Mouse (Mus musculus): ENCODE results near the gene Cdk10.
A peak's percentile ranks its signal among the peaks of the same experiment; 100 is the strongest.
"Not testable (repeated sequence)": the region's sequence is repeated elsewhere in the genome, so short reads cannot be mapped to it uniquely, and the experiment has no call there.

Cdk10 gene

GRCm38 (mm10) chr8:123224278-123225266 lies at the start of gene Cdk10:
Gene Cdk10 (plus strand): TSS chr8:123224842.
- peak; percentile 91 for DNase-seq

DNA sequence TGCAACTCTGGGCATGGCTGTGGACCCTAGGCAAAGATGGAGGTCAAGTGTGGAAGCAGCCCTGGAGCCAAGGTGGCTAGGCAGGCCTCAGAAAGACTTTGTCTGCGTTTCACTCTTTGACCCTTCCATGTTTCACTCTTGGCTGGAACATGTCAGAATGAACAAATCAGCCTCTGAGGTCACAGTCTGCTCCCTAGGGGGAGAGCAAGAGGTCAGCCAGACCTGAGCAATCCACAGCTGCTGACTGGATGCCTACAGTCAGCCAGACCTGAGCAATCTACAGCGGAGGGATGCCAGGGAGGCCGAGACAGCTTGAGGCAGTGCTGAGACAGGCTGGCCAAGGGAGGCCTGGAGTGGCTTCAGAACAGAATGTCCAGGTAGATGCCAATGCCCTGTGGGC lies 43.3 kb upstream of the Cdk10 start:
- DNase-seq = no peak

- DNase-seq = no peak
Observed at GRCm38 (mm10) chr8:123185566-123186409, 38.9 kb upstream of the Cdk10 start, which contains the start of gene Dpep1. Gene Dpep1 (plus strand): TSS chr8:123186242.

DNA sequence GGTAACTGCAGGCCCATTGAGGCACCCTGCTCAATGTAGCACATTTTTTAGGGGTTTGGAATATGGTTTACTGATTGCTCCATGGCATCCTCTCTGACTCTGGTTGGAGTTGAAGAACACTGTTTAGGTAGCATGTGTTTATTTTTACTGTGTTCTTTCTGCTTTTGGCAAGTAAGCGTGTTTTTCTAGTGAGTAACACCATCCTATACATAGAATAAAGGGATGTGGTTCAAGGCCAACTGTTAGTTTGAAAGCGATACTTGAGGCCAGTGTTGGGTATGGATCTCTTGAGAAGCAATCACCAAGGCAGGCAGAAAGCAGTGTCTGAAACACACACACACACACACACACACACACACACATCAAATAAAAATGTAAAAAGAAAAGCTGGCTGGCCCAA lies 36.6 kb upstream of the Cdk10 start:
- DNase-seq = no peak

GRCm38 (mm10) chr8:123188841-123189240 lies 35.8 kb upstream of the Cdk10 start:
- DNase-seq = no peak

DNA sequence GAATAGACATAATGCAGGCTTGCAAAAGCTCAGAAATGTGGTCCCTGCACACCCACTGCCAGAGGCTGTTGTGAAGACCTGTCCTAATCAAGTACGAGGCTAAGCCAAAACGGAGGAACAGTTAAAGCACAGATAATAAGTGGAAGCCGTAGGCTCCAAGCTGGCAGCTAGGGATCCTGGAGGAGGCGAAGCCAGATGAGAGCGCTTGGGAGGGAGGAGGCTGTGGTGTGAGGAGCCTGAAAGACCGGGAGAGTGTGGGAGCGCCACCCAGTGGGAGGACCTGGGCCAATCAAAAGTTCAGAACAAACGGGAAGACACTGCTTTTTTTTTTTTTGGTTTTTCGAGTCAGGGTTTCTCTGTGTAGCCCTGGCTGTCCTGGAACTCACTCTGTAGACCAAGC lies 34.0 kb upstream of the Cdk10 start:
- DNase-seq = peak; percentile 77

DNA sequence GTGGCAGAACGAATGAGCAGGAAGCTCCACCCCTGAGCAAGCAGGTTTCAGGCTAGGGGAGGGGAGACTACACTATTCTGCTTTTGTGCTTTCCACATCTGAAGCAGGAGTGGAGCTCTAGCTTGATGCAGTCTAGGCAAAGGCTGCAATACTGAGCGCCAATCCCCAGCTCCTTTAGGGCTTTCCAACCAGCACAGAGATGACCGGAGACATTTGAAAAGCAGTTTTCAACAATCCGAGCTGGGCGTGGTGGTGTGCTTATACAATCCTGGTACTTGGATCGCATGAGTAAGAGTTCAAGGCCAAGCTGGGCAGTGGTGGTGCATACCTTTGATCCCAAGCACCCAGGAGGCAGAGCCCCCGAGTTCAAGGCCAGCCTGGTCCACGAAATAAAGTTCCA lies 32.7 kb upstream of the Cdk10 start:
- DNase-seq = no peak

DNA sequence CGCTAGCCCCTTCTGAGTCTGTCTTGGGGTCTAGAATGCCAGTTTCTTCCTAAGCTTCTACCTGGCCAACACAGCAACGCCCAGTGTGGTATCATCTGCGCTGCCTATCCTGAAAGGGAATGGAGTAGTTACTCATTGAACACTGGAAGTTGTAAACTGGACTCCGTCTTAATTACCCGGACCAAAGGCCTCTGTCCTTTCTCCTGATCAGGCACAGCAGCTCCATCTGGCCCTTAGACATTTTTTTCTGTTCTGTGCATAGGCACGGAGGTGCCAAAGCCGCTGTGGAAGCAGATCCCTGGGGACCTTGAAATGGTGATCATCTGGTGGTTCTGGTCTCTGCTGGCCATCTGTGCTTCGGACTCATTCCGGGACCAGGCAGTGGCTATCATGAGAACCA lies 30.9 kb upstream of the Cdk10 start:
- DNase-seq = no peak

DNA sequence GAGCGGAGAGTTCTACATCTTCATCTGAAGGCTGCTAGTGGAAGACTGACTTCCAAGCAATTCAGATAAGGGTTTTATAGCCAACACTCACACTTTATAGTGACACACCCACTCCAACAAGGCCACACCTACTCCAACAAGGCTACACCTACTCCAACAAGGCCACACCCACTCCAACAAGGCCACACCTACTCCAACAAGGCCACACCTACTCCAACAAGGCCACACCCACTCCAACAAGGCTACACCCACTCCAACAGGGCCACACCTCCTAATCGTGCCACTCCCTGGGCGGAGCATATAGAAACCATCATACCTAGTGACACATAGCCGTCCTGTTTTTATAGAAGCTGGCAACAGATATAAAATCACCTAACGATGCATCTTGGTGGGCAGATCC lies 27.6 kb upstream of the Cdk10 start:
- not testable (repeated sequence) for DNase-seq

DNA sequence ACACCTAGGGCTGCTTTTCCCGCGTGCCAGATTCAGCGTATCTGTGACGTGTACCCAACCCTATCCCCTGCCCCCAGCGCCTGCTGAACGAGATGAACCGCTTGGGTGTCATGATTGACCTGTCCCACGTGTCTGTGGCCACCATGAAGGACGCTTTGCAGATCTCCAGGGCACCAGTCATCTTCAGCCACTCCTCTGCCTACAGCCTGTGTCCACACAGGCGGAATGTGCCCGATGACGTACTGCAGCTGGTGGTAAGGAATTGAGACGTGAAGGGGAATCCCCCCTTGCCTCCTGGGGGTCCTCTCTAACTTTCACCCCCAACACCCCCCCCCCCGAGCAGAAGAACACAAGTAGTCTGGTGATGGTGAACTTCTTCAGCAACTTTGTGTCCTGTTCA lies 24.8 kb upstream of the Cdk10 start:
- no peak for DNase-seq

- peak; percentile 86 for DNase-seq
Observed at GRCm38 (mm10) chr8:123202288-123202687, 22.4 kb upstream of the Cdk10 start.

- no peak for DNase-seq
Observed at GRCm38 (mm10) chr8:123203571-123203970, 21.1 kb upstream of the Cdk10 start.

DNA sequence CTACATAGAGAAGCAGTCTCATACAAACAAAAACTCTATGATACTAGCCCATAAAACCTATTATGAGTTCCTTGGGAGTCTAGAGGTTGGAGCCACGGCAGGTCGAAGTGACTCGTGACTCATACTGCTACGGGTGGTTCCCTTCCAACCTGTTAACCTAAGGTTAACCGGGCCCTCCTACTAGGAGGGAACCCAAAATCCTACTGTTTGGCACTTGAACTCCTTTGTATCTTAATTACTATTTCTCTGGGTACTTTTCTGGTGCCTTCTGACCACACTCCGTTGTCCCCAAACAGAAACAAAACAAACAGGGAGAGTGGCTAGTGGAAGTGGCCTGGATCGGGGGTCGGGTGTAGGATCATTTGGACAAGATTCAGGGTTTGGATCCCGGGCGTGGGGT lies 12.8 kb upstream of the Cdk10 start:
- DNase-seq = no peak

DNA sequence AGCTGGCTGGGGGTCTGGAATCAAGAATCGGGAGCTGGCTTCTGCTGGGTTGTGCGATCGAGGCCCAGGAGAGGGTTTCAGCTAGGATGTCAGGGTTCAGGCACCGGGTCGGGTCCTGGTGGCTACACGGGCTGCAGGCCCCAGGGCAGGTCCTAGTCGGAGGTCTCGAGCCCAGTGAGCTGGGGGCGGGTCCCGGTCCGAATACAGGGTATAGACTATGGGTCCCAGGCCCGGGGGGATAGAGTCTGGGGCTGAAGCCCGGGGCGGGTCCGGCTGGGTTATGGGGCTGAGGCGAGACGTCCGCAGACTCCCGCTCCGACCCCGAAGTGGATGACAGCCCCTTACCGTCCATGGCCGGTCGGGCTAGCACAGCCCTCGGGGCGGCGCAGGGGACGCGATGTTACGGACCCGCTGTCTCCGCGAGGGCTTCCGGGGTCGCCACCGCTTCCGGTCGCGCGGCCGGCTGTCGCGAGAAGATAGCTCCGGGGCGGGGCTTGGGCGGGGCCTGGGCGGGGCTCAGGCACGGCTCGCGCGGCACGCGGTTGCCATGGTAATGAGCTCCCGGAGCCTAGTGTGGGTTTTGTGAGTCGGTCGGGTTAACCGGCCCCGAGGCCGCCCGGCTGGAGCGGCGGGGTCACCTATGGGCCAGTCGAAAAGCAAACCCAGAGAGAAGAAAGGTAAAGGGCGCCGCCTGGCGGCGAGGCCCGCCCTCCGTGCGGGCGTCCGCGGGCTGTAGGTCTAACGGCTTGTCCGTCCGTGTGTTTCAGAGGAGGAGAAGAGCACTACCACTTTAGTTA lies 12.1 kb upstream of the Cdk10 start, which contains the start of the genes Chmp1a and Spata33:
TSS of gene Chmp1a (minus strand) at position 443 of the 797 bp plus-strand sequence.
TSS of gene Spata33 (plus strand) at position 512 of the 797 bp plus-strand sequence.
- DNase-seq = peak; percentile 91

DNA sequence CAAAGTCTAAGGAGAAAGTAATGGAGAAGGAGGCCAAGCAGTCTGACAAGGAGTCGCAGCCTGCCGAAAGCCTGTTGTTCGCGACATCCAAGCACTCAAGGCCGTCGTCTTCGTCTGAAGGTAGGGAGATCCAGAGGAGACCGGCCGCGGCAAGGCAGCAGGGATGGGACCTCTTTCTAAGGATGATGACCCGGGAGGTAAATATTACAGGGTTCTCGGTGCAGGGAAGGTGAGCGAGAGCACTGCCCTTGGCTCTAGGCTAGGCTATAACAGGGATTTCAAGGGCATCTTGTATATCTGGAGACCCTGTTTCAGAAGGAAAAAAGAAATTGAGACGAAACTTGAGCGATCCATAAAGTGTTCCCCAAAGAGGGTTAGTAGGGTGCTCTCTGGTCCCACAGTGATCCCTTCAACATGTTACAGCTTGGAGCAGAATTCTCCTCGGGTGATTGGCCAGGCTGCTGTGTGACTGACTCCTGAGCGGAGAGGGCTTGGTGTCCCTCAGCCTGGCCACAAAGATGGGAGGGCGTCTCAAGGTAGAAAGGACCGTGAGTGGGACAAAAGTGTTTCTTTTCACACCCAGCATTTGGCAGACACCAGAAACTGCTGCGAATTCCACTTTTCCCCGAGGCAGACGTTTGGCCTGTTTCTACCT lies 11.4 kb upstream of the Cdk10 start:
- DNase-seq = no peak

GRCm38 (mm10) chr8:123215430-123215829 lies 9.2 kb upstream of the Cdk10 start:
- no peak for DNase-seq

DNA sequence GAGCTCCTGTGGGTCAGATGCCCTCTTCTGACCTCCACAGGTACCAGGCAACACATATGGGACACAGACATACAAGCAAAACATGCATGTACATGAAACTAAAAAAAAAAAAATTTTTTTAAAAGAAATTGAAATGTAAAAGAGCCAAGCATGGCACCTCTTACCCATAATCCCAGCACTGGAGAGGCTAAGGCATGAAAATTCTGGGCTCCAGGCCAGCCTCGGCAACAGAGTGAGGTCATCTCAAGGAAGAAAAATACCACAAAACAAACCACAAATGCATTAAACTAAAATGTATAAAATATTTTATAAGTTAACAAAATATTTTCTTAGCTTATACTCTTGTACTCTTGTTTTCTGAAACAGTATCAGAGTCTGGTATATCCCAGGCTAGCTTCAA lies 3.7 kb upstream of the Cdk10 start:
- DNase-seq = no peak

- DNase-seq = no peak
Observed at GRCm38 (mm10) chr8:123228416-123228815, 3.8 kb downstream of the Cdk10 start.

DNA sequence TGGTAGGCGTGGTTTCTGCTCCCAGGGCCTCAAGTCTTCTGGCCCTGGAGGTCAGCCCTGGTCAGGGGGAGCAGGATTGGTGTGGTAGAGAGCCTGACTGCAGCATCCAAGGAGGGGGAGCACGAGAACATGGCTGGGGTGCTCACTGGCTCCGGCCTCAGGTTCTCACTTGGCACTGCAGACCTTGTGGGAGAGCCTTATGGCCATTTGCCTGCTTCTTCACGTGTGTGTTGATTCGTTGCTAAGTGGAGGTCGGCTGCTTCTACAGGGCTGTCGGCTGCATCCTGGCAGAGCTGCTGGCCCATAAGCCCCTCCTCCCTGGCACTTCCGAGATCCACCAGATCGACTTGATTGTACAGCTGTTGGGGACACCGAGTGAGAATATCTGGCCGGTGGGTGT lies 5.7 kb downstream of the Cdk10 start:
- not testable (repeated sequence) for DNase-seq

- no peak for DNase-seq
Observed at GRCm38 (mm10) chr8:123231742-123232141, 7.1 kb downstream of the Cdk10 start.

DNA sequence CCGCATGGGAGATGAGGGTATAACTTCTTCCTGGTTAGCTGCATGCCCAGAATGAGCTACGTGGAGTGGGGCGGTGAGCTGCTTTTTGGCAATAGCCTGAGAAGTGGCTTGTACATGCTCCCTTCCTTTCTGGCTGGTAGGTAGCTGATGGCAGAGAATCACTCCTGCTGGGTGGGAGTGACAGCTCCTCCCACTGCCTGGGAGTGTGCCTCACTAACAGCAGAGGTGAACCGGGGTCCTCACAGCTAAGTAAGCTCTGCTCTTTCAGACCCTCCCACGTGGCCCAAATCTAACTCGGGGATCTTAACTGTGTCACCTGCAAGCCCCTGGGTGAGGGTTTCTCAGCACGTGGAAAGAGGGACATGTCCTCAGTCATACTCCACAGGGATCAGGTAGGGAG lies 7.9 kb downstream of the Cdk10 start:
- no peak for DNase-seq

DNA sequence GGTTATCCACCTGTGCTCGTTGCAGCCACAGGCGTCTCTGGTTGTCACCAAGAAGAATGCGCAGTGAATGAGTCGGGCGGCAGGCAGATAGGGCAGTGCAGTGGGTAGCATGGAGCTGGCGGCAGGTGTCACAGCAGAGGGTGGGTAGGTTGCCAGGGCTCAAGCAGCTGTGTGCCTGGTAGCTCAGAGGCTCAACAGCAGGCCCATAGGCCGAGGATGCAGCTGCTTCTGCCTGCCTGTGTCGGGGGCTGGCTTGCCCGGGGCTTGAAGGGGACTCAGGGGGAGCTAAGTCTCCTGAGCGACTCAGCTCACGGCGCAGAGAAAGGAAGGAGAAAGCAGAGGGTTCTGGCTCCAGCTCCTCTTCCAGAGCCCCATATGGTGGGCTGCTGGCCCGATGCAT lies 8.7 kb downstream of the Cdk10 start:
- no peak for DNase-seq

Measured in right cerebral cortex, postnatal 4 days (tissue).